Mouse (Mus musculus) splenic B cell, adult 2 months (primary cell): ENCODE measurements around the gene Actl10.

Experiments used
- DNase-seq: peaks from one replicate; pipeline ENCODE4 v3.0.0-alpha.2; 2011; ENCODE audit warnings: low read depth, low spot score
- H3K27me3 ChIP-seq: 2 replicates; pipeline ENCODE4 v1.6.1; 2012; ENCODE audit warnings: mild to moderate bottlenecking, low read length, moderate library complexity, mixed read lengths; ENCODE audit not compliant: control insufficient read depth, poor library complexity, insufficient read depth, severe bottlenecking
- H3K36me3 ChIP-seq: 2 replicates; pipeline ENCODE4 v1.6.1; 2012; ENCODE audit warnings: mild to moderate bottlenecking, low read length, moderate library complexity, mixed read lengths; ENCODE audit not compliant: control insufficient read depth, poor library complexity, insufficient read depth, severe bottlenecking

Actl10 gene

DNA sequence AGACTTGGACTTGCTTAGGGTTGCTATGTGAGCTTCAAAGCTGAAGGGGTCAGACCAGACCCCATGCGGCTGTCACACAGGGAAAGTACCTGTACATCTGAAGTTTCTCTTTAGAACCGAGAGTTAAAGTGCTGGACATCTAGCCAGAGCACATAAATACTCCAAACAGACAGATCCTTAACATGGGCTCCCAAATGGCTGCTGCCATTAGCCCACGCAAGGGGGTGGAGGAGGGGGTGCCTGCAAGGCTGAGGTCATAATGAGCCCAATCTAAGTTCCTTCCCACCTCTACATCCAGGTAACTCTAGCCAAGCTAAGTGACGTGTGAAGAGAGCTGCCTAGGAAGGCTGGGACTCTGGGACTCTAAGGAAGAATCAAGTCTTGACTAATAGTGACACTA is at the start of gene Actl10:
Actl10 (plus strand) TSS at position 301 of the 400 bp plus-strand sequence.
- no peak for DNase-seq
- H3K36me3 ChIP-seq: no peaks in the 10 kb centered on the region
- no peaks in the 10 kb centered on the region for H3K27me3 ChIP-seq

DNA sequence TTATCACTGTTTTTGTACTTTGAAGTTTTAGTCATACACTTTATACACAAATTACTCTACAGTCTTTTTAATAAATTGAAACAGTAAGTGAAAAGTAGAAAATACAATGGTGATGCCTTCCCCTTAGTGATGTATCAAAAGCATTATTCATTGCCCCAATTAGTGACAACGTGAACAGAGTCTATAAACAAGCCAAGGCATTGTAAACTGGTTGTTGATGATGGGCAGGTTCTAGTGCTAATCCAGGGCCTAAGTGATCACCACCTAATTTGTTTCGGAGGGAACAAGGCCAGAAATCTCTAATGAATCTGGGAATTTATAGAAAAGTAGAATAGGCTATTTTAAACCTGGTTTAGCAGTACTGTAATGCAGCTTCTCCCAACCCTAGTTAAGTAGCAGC is 44.5 kb upstream of the Actl10 start:
- Histone ChIP-seq H3K36me3 (no peaks in the 10 kb centered on the region), H3K27me3 (no peaks in the 10 kb centered on the region)
- no peak for DNase-seq

DNA sequence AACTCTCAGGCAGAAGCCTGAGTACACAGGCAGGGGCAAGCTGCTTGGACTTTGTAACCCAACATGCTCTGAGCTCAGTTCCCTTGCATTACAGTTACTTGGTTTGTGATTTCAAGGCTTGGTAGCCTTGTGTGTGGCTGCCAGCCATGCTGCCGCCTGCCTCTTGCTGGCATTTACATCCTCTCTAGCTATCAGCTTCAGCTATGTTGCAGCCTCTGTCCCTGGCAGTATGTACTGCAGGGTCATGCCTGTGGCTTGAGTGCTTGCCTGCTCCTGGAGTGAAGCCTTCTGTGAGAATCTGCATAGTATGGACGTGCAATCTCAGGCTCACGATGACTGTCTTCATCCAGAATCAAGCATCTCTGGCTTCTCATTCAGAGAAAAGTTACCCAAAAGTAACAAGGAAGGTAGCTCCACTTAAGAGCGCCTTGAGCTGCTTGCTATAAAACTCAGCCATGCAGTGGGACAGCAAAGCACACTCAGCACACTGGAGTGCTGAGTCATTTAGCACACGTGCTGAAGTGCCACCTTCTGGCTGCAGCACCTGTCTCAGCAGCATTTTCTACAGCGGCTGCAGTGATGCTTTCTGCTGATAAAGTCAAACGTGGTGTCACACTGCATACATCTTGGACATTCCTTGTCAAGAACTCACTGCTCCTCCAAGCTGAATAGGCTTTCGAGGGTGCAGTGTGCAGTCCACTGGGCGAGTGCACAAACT is 43.9 kb upstream of the Actl10 start:
- Histone ChIP-seq H3K27me3 (no peaks in the 10 kb centered on the region), H3K36me3 (no peaks in the 10 kb centered on the region)
- peak; percentile 3 for DNase-seq

DNA sequence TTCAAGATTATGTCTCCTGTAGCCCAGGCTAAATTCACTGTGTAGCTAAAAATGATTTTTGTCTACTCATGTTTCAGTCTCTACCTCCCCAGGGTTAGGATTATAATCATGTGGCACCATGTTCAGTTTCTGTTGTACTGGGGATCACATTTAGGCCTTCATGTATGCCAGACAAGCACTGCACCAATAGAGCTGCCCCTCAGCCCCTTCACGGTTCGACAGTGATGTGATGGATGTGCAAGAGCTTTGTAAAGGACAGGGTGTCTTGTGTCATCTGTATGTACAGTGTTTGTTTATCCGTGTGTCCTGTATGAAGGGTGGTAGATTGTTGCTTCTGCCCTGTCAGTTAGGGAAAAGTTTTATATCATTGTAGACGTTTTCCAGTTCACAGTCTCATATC is 43.1 kb upstream of the Actl10 start:
- Histone ChIP-seq H3K36me3 (no peaks in the 10 kb centered on the region), H3K27me3 (no peaks in the 10 kb centered on the region)
- no peak for DNase-seq

DNA sequence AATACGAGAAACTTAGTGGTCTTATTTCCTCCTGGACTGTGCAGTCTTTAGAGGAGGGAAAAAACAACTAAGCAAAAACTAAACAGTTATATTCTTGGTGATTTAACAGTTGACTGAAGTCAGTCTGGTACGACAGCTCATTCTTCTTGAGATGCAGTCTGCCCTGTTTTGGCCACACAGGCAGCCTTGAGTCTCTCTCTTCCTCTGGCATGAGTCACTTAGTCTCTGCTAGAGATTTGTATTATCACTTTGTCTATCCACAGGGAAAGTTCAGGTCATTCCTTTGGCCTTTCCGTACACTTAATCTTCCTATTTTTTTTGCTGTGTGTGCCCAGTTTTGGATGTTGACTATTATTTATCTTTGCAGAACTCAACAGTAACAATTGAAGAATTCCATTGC is 41.4 kb upstream of the Actl10 start:
- DNase-seq: no peak
- Histone ChIP-seq H3K36me3 (no peaks in the 10 kb centered on the region), H3K27me3 (no peaks in the 10 kb centered on the region)

DNA sequence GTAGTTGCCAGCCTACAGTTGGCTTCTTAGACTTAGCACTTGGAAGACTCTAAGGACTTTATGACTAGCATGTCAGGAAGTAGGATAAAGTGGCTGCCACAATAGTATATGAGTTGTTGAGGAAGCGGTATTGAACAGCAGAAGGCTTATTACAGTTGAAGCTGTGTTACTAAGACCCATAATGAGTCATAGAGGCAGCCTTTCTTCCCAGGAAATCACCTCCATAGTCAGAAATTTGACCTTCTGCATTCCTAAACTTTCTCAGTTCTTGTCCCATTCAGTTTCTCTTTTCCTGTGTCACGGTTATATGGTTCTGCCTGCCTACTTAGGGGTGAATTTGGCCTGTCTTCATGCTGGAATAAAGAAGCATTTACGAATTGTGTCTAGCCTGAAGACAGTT is 34.6 kb upstream of the Actl10 start:
- no peak for DNase-seq
- Histone ChIP-seq H3K36me3 (no peaks in the 10 kb centered on the region), H3K27me3 (no peaks in the 10 kb centered on the region)

DNA sequence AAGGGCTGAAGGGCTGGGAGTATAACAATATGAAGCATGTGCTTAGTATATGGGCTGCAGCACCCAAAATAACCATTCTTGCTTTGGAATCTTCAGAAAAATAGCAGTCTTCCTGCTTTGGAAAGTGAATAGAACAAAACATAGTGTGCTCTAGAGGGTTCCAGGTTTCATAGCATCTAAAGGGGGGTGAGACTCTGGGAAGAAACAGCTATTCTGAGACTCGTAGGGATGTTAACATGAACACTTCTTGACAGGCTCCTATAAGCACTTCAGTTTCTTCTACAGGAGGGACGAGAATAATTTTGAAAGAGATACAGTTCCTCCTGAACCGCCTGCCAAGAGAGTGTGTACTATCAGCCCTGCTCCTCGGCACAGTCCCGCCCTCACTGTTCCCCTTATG is 34.2 kb upstream of the Actl10 start:
- DNase-seq: no peak
- Histone ChIP-seq H3K36me3 (no peaks in the 10 kb centered on the region), H3K27me3 (no peaks in the 10 kb centered on the region)

DNA sequence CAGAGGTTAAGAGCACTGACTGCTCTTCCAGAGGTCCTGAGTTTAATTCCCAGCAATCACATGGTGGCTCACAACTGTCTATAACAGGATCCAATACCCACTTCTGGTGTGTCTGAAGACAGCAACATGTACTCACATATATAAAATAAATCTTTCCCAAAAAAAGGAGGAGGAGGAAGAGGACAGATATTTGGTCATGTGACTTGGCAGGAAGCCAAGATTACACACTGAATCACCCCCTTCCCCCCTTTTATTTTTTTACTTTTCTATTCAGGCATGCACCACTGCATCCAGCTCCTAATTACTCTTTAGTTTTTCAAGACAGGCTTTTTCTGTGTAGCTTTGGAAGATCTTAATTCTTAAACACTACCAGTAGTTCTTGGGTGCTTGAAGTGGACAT is 30.1 kb upstream of the Actl10 start:
- H3K27me3 ChIP-seq: no peaks in the 10 kb centered on the region
- H3K36me3 ChIP-seq: no peaks in the 10 kb centered on the region; the same call in 1 of the 2 replicates
- DNase-seq: no peak

DNA sequence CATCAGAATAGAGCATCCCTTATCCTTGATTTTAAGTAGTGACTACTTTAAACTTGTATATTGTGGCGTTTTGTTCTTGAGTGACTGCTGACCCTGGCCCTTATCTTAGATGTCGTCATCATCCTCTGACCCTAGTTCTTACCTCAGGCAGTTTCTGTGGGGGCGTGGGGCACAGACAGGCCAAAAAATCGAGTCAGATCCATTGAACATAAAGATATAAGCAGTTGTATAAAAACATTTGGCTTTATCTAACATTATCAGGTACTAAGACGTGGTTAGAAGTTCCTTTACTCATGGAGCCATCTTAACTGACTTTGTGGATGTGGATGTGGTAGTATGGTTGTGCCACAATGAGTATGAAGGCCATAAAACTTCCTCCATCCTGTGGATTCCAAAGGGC is 29.2 kb upstream of the Actl10 start:
- no peaks in the 10 kb centered on the region; the same call in 1 of the 2 replicates for H3K36me3 ChIP-seq
- DNase-seq: no peak
- no peaks in the 10 kb centered on the region for H3K27me3 ChIP-seq

DNA sequence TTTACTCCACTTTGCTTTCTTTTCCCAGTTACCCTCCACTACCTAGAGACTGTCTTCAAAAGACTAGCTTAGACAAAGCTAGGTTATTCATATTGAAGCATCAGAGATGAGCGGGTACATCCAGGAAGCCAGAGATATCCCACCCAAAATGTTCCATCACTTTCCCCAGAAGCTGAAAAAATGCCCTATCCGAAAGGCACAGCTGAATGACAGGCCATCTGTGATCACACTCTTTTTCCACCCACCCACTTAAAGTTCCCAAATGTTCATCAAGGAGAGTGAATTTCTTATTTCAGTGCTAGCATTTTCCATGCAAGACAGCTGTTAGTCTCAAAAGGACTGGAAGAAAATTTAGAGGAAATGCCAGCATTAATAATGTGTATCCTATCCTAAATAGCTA is 26.3 kb upstream of the Actl10 start:
- Histone ChIP-seq H3K36me3 (peaks cover 4% of the 10 kb centered on the region), H3K27me3 (no peaks in the 10 kb centered on the region)
- no peak for DNase-seq

DNA sequence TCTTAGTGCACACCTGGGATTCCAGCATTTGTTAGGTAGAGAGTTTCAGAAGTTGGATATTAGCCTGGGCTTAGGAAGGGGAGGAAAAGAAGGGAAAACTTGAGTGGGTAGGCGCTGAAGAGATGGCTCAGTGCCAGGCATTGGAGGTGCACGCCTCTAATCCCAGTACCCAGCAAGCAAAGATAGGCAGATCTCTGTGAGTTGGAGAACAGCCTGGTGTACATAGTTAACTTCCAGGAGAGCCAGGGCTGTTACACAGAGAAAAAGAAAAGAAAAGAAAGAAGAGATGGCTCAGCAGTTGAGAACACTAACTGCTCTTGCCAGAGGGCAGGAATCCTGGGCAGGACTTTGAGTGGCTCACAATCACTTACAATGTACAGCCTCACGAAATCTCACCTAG is 25.0 kb upstream of the Actl10 start:
- no peak for DNase-seq
- no peaks in the 10 kb centered on the region for H3K27me3 ChIP-seq
- peaks cover 7% of the 10 kb centered on the region for H3K36me3 ChIP-seq

DNA sequence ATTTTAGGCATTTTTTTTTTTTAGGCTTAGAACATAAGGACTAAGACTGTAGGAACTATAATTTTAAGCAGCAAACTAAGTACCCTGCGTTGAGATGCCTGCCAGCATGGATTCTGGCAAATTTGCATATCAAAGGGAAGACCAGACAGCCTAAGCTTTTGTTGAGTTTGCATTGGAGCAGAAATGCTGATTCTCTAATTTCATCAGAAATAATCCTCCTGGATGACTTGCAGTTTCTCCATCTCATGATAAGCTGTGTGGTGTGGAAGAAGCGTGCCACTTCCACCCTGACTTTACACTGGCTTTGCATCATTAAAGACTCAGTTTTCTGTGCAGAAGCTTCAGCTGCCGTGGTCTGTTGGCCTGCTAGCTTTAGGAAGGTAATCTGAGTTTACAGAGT is 18.7 kb upstream of the Actl10 start:
- H3K27me3 ChIP-seq: no peaks in the 10 kb centered on the region
- H3K36me3 ChIP-seq: peaks cover 9% of the 10 kb centered on the region

DNA sequence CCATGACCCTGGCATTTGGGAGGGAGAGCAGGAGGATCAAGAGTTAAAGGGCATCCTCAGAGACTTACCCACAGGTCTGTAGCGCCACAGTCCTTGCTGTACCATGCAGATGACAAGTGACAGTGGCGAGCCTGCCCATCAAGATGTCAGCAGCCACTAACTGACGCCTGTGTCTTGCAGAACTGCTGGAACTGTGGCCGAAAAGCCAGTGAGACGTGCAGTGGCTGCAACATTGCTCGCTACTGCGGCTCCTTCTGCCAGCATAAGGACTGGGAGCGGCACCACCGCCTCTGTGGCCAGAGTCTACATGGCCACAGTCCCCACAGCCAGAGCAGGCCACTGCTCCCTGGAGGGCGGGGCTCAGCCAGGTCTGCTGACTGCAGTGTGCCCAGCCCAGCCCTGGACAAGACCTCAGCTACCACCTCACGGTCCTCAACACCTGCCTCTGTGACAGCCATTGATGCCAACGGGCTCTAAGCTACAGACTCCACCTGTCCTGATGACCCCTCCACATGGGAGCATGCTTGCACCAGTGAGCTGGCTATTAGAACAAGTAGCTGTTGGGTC is 16.8 kb upstream of the Actl10 start:
- no peak for DNase-seq
- Histone ChIP-seq H3K27me3 (no peaks in the 10 kb centered on the region), H3K36me3 (peaks cover 5% of the 10 kb centered on the region)

More for the DNA sequence above, 18.7 kb upstream of the Actl10 start:
- no peak for DNase-seq

DNA sequence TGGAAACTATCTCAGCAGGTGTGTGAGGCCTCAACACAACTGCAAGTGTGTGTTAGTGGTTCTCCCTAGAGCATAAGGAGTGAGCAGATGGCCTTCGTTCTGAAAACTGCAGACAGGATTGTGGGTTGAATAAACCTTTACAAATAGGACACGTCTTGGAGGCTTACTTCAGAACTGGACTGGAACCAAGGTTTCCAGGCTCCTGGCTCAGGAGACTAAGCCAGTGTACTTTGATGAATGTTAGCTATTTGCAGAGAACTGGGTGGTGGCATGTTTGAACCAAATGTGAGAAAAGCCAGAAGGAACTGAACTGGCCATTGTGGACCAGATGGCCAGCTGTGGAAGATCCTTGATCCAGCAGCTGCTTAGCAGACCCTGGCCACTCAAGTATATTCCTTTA is 13.3 kb upstream of the Actl10 start:
- peaks cover 2% of the 10 kb centered on the region; the same call in 1 of the 2 replicates for H3K36me3 ChIP-seq
- no peak for DNase-seq
- no peaks in the 10 kb centered on the region for H3K27me3 ChIP-seq

DNA sequence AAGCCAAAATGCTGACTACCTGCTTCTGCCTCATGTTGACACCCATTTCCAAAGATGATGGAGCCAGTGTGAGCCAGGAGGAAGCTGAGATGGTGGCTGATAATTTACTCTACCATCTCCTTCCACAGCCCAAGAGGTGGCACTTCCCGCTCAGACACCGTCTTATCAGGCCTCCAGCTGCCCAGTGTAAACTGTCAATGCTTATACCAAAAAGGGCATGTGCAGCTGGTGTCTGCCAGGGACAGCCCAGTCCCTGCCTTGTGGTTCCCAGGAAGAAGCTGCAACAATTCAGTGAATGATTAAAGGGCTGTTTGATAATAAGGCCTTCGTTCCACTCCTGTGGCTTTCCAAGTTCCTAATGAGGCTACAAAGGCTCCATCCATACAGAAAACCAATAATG is 12.9 kb upstream of the Actl10 start:
- Histone ChIP-seq H3K36me3 (peaks cover 2% of the 10 kb centered on the region; the same call in 1 of the 2 replicates), H3K27me3 (no peaks in the 10 kb centered on the region)
- DNase-seq: no peak

DNA sequence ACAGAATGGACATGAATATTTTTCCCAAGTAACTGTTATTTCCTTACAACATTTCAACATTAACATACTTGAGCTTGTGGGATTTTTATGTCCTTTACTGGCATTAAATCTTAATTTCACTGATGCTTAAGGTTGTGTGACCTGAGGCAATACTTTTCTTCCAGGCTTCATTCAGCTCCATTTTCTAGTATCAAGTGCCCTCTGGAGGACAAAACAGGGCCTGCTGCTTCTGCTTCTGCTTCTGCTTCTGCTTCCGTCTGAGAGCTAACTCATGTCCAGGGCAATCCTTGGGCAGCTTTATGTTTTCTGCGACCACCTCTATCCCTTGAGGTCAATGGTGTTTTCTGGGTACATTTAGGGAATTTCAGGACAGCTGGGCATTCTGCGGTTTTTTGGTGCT is 11.9 kb upstream of the Actl10 start:
- Histone ChIP-seq H3K27me3 (no peaks in the 10 kb centered on the region), H3K36me3 (0 out of 2 replicates have a peak, but pooled peaks cover 2% of the 10 kb centered on the region)
- DNase-seq: peak; percentile 59
